12 mouse cellular contexts compared by ENCODE assay signal in the genomic region with DNA sequence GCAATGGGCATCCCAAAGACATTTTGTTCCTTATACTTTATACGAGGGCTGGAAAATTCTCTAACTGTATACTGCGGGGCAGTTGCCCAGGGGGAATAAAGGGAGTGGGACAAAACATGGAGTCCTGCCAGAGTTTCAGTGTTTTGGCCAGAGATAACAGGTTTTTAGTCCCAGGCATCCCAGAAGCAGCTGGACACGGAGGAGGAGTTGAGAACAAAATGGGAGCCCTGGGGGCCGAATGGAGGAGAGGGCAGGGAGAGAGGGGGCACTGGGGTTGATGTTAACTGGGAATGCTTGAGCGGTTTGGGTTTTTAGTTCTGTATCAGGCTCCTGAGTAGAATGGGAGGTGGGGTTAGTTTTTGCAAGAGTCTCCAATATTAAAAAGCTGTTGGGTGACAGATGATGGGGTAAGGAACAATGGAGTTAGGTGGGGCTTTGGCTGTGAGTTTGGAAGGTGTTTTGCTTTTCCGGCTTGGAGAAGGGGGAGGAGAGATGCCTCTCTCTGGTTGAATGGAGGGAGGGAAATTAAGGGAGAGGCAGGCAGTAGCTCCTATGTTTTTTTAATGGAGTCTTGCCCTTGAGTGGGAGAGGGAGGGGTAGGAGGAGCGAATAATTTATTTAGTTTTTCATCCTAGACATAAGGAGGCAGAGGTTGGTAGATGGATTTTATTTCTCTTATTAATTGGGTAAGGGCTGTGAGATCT. TPM values are rescaled to one million over a fixed set of nuclear protein-coding genes. Genes with fewer than 3 reads are reported as not detected.
DNase-seq lines count a peak whose midpoint lies in the region; ATAC-seq and TF ChIP-seq lines count a peak whose summit lies in the region.
"Had no signal": no experiment of that assay in that cellular context is flagged by ENCODE, and none has a peak within 500 bp of the region (broad histone marks: within the 10 kb centered on the region; RNA-seq: fewer than 3 reads in every experiment).

No protein-coding gene starts in this region.

- no peaks in the 10 kb centered on the region for H3K27me3 ChIP-seq in forebrain, embryonic 14.5 days (replicated peaks; ENCODE audit: control insufficient read depth, insufficient read depth, low read length)
- no peaks in the 10 kb centered on the region for H3K27me3 ChIP-seq in forebrain, embryonic 13.5 days
- H3K27me3 ChIP-seq in kidney, embryonic 16.5 days (ENCODE audit: insufficient read depth, low read length), result no peaks in the 10 kb centered on the region
- no peaks in the 10 kb centered on the region for H3K27me3 ChIP-seq in E14TG2a.4 (ENCODE audit: insufficient read depth, low read length)
- no peaks in the 10 kb centered on the region for H3K27me3 ChIP-seq in forebrain, postnatal 0 days (ENCODE audit: insufficient read depth, low read length)
- H3K27me3 ChIP-seq: embryonic facial prominence, embryonic 13.5 days; liver, embryonic 15.5 days had no signal

- no peak for TF ChIP-seq CTCF in E14TG2a.4 (conservative IDR thresholded peaks at IDR 0.05; ENCODE audit: low read length)
- TF ChIP-seq CTCF in forebrain, postnatal 0 days (IDR thresholded peaks at IDR 0.05; ENCODE audit: low read depth), result no peak

- H3K27ac ChIP-seq in forebrain, embryonic 14.5 days (ENCODE audit: low read depth, low read length), result no peak overlapping the region
- H3K27ac ChIP-seq in forebrain, embryonic 13.5 days, result no peak overlapping the region
- no peak overlapping the region for H3K27ac ChIP-seq in kidney, embryonic 16.5 days (ENCODE audit: low read length)
- H3K27ac ChIP-seq in forebrain, postnatal 0 days (ENCODE audit: low read depth, low read length), result no peak overlapping the region
- H3K27ac ChIP-seq: embryonic facial prominence, embryonic 13.5 days had no signal

- peaks cover 2% of the 10 kb centered on the region; the same call in 1 of the 2 replicates for H3K4me1 ChIP-seq in forebrain, embryonic 14.5 days (ENCODE audit: control insufficient read depth, insufficient read depth, low read length)
- H3K4me1 ChIP-seq in forebrain, embryonic 13.5 days, result peaks cover 9% of the 10 kb centered on the region
- H3K4me1 ChIP-seq in kidney, embryonic 16.5 days (ENCODE audit: insufficient read depth, low read length), result peaks cover 16% of the 10 kb centered on the region
- H3K4me1 ChIP-seq in E14TG2a.4 (replicated peaks; ENCODE audit: low read depth, low read length), result peaks cover 85% of the 10 kb centered on the region
- peaks cover 3% of the 10 kb centered on the region; the same call in 1 of the 2 replicates for H3K4me1 ChIP-seq in forebrain, postnatal 0 days (ENCODE audit: insufficient read depth)

- WGBS in forebrain, embryonic 14.5 days, result 63% methylated on average over 7 of the region's 7 CpGs
- 71% methylated on average over 7 of the region's 7 CpGs for WGBS in forebrain, embryonic 13.5 days
- WGBS in kidney, embryonic 16.5 days, result 56% methylated on average over 7 of the region's 7 CpGs
- 54% methylated on average over 7 of the region's 7 CpGs for WGBS in forebrain, postnatal 0 days

- peak; percentile 47 for DNase-seq in forebrain, embryonic 14.5 days (ENCODE audit: low spot score)
- DNase-seq in kidney, postnatal 36 days, result no peak
- DNase-seq in forebrain, postnatal 0 days, result peak; percentile 9
- no peak for DNase-seq in layer of hippocampus, adult 11-12 months (ENCODE audit: low spot score)
- DNase-seq: cerebellum, adult 8-10 months had no signal

- H3K9ac ChIP-seq in forebrain, embryonic 14.5 days (ENCODE audit: low read length), result no peak overlapping the region
- no peak overlapping the region for H3K9ac ChIP-seq in forebrain, embryonic 13.5 days
- H3K9ac ChIP-seq in kidney, embryonic 16.5 days (replicated peaks; ENCODE audit: low read length), result no peak overlapping the region
- no peak overlapping the region for H3K9ac ChIP-seq in forebrain, postnatal 0 days
- H3K9ac ChIP-seq: embryonic facial prominence, embryonic 13.5 days; liver, embryonic 15.5 days had no signal

- no peak overlapping the region for H3K4me3 ChIP-seq in forebrain, embryonic 14.5 days (ENCODE audit: low read depth, low read length)
- H3K4me3 ChIP-seq in forebrain, embryonic 13.5 days, result no peak overlapping the region
- no peak overlapping the region for H3K4me3 ChIP-seq in kidney, embryonic 16.5 days (ENCODE audit: low read length)
- H3K4me3 ChIP-seq in E14TG2a.4 (replicated peaks; ENCODE audit: low read length), result peak overlapping the region; percentile 64
- no peak overlapping the region for H3K4me3 ChIP-seq in forebrain, postnatal 0 days (ENCODE audit: low read depth, low read length)
- H3K4me3 ChIP-seq: embryonic facial prominence, embryonic 13.5 days; liver, embryonic 15.5 days had no signal

- H3K9me3 ChIP-seq in forebrain, embryonic 14.5 days (replicated peaks; ENCODE audit: control insufficient read depth, low read length), result no peaks in the 10 kb centered on the region
- H3K9me3 ChIP-seq in forebrain, embryonic 13.5 days (replicated peaks), result no peaks in the 10 kb centered on the region
- H3K9me3 ChIP-seq in kidney, embryonic 16.5 days (ENCODE audit: low read length), result no peaks in the 10 kb centered on the region
- no peaks in the 10 kb centered on the region for H3K9me3 ChIP-seq in E14TG2a.4 (ENCODE audit: low read length)
- H3K9me3 ChIP-seq in forebrain, postnatal 0 days (ENCODE audit: low read length), result no peaks in the 10 kb centered on the region
- H3K9me3 ChIP-seq: embryonic facial prominence, embryonic 13.5 days; liver, embryonic 15.5 days had no signal

- ATAC-seq in forebrain, embryonic 14.5 days, result peak; percentile 46; the same call in 1 of the 2 replicates
- ATAC-seq in forebrain, embryonic 13.5 days, result no peak
- ATAC-seq in kidney, embryonic 16.5 days (ENCODE audit: low FRiP score, low TSS enrichment), result peak; percentile 46; the same call in 1 of the 2 replicates
- ATAC-seq in forebrain, postnatal 0 days, result peak; percentile 20; the same call in 1 of the 2 replicates
- no peak for ATAC-seq in granulocyte monocyte progenitor cell, adult 5-6 weeks (replicated peaks; ENCODE audit: poor library complexity, severe bottlenecking)

- H3K36me3 ChIP-seq in forebrain, embryonic 14.5 days (ENCODE audit: control insufficient read depth, insufficient read depth, low read length), result peaks cover 32% of the 10 kb centered on the region
- H3K36me3 ChIP-seq in forebrain, embryonic 13.5 days (ENCODE audit: poor library complexity, severe bottlenecking), result peaks cover 50% of the 10 kb centered on the region
- H3K36me3 ChIP-seq in kidney, embryonic 16.5 days (ENCODE audit: insufficient read depth, low read length), result peaks cover 44% of the 10 kb centered on the region
- peaks cover 57% of the 10 kb centered on the region for H3K36me3 ChIP-seq in E14TG2a.4 (ENCODE audit: insufficient read depth, low read length)
- peaks cover 27% of the 10 kb centered on the region for H3K36me3 ChIP-seq in forebrain, postnatal 0 days (ENCODE audit: insufficient read depth)

- no peak overlapping the region for H3K4me2 ChIP-seq in forebrain, embryonic 14.5 days (ENCODE audit: low read length)
- H3K4me2 ChIP-seq in forebrain, embryonic 13.5 days, result no peak overlapping the region; the same call in 1 of the 2 replicates
- H3K4me2 ChIP-seq in kidney, embryonic 16.5 days (replicated peaks; ENCODE audit: low read depth, low read length), result no peak overlapping the region
- H3K4me2 ChIP-seq in forebrain, postnatal 0 days (ENCODE audit: low read depth), result no peak overlapping the region
- H3K4me2 ChIP-seq: embryonic facial prominence, embryonic 13.5 days had no signal

RNA-seq across cellular contexts. Expression of a gene that starts 6.5 kb away (rescaled TPM):
- polyA plus RNA-seq in forebrain, embryonic 14.5 days (2014; fragmentation: Nextera tagmentation; extraction: Ambion mirVana), result 53.5 and 54.6 TPM in 2 replicates
- 59.0 and 62.8 TPM in 2 replicates for polyA plus RNA-seq in forebrain, embryonic 13.5 days (2015; fragmentation: Nextera tagmentation; extraction: Ambion mirVana)
- 102 and 103 TPM in 2 replicates for polyA plus RNA-seq in kidney, embryonic 16.5 days (2015; fragmentation: Nextera tagmentation; extraction: Ambion mirVana)
- total RNA-seq in forebrain, postnatal 0 days (2014; rRNA removed), result 38.0 and 48.2 TPM in 2 replicates
- 36.5 and 40.9 TPM in 2 replicates for polyA plus RNA-seq in forebrain, postnatal 0 days (2015; fragmentation: Nextera tagmentation; extraction: Ambion mirVana)
- total RNA-seq in granulocyte monocyte progenitor cell, adult 5-6 weeks (2014; fragmentation: Nextera tagmentation), result 37.8 and 52.0 TPM in 2 replicates
- total RNA-seq in granulocyte monocyte progenitor cell, adult 5-6 weeks (2017), result 43.3 and 54.5 TPM in 2 replicates

RNA-seq across cellular contexts. Expression of a gene that starts 20.3 kb away (rescaled TPM):
- polyA plus RNA-seq in forebrain, embryonic 14.5 days (2014; fragmentation: Nextera tagmentation; extraction: Ambion mirVana), result 112 and 125 TPM in 2 replicates
- 128 and 142 TPM in 2 replicates for polyA plus RNA-seq in forebrain, embryonic 13.5 days (2015; fragmentation: Nextera tagmentation; extraction: Ambion mirVana)
- polyA plus RNA-seq in kidney, embryonic 16.5 days (2015; fragmentation: Nextera tagmentation; extraction: Ambion mirVana), result 171 and 174 TPM in 2 replicates
- 33.0 and 63.9 TPM in 2 replicates for total RNA-seq in forebrain, postnatal 0 days (2014; rRNA removed)
- 151 and 181 TPM in 2 replicates for polyA plus RNA-seq in forebrain, postnatal 0 days (2015; fragmentation: Nextera tagmentation; extraction: Ambion mirVana)
- 73.2 and 108 TPM in 2 replicates for total RNA-seq in granulocyte monocyte progenitor cell, adult 5-6 weeks (2014; fragmentation: Nextera tagmentation)
- total RNA-seq in granulocyte monocyte progenitor cell, adult 5-6 weeks (2017), result 71.7 and 102 TPM in 2 replicates

RNA-seq across cellular contexts. Expression of a gene that starts 51.5 kb away (rescaled TPM):
- polyA plus RNA-seq in forebrain, embryonic 14.5 days (2014; fragmentation: Nextera tagmentation; extraction: Ambion mirVana), result 16.5 and 20.4 TPM in 2 replicates
- 33.8 and 34.6 TPM in 2 replicates for polyA plus RNA-seq in forebrain, embryonic 13.5 days (2015; fragmentation: Nextera tagmentation; extraction: Ambion mirVana)
- 35.6 and 39.8 TPM in 2 replicates for polyA plus RNA-seq in kidney, embryonic 16.5 days (2015; fragmentation: Nextera tagmentation; extraction: Ambion mirVana)
- 3.5 and 4.9 TPM in 2 replicates for total RNA-seq in forebrain, postnatal 0 days (2014; rRNA removed)
- 6.8 and 7.7 TPM in 2 replicates for polyA plus RNA-seq in forebrain, postnatal 0 days (2015; fragmentation: Nextera tagmentation; extraction: Ambion mirVana)
- total RNA-seq in granulocyte monocyte progenitor cell, adult 5-6 weeks (2014; fragmentation: Nextera tagmentation), result 37.1 and 51.9 TPM in 2 replicates
- 56.6 and 69.5 TPM in 2 replicates for total RNA-seq in granulocyte monocyte progenitor cell, adult 5-6 weeks (2017)
- total RNA-seq: layer of hippocampus, adult 18-20 months had no signal

RNA-seq across cellular contexts. Expression of a gene that starts 54.7 kb away (rescaled TPM):
- polyA plus RNA-seq in forebrain, embryonic 14.5 days (2014; fragmentation: Nextera tagmentation; extraction: Ambion mirVana), result 1.2 and 1.4 TPM in 2 replicates
- polyA plus RNA-seq in forebrain, embryonic 13.5 days (2015; fragmentation: Nextera tagmentation; extraction: Ambion mirVana), result 1.9 and 2.3 TPM in 2 replicates
- polyA plus RNA-seq in kidney, embryonic 16.5 days (2015; fragmentation: Nextera tagmentation; extraction: Ambion mirVana), result 7.2 and 7.7 TPM in 2 replicates
- total RNA-seq in forebrain, postnatal 0 days (2014; rRNA removed), result 0.19 and 1.0 TPM in 2 replicates
- 0.80 and 1.3 TPM in 2 replicates for polyA plus RNA-seq in forebrain, postnatal 0 days (2015; fragmentation: Nextera tagmentation; extraction: Ambion mirVana)
- 25.6 and 37.4 TPM in 2 replicates for total RNA-seq in granulocyte monocyte progenitor cell, adult 5-6 weeks (2014; fragmentation: Nextera tagmentation)
- 50.8 and 58.4 TPM in 2 replicates for total RNA-seq in granulocyte monocyte progenitor cell, adult 5-6 weeks (2017)

Comparison
In these comparisons a context has a peak if more than half of its experiments do, and no peak if none do; other contexts are left out.
1. ATAC-seq: peak in forebrain, embryonic 14.5 days (single experiment), kidney, embryonic 16.5 days (single experiment) and forebrain, postnatal 0 days (single experiment); none in forebrain, embryonic 13.5 days (single experiment) and granulocyte monocyte progenitor cell, adult 5-6 weeks (single experiment).
2. DNase-seq: peak in forebrain, embryonic 14.5 days (single experiment) and forebrain, postnatal 0 days (single experiment); none in kidney, postnatal 36 days (0 of 2) and layer of hippocampus, adult 11-12 months (single experiment).